Mouse (Mus musculus) heart, adult 2 months (tissue): Measurements from ENCODE around the gene Ppil6.

ENCODE experiments used
- CTCF ChIP-seq: fragments of 200-600 bp; IDR thresholded peaks from 2 replicates; pipeline ENCODE4 v1.8.1; 2022; ENCODE audit warnings: antibody characterized with exemption, mild to moderate bottlenecking, moderate library complexity
- EP300 ChIP-seq: fragments of 200-500 bp; IDR thresholded peaks from 2 replicates; pipeline ENCODE4 v1.6.1; 2011; ENCODE audit warnings: low read depth, low read length, control low read depth; ENCODE audit not compliant: insufficient read depth
- POLR2A ChIP-seq: fragments of 200-500 bp; IDR thresholded peaks from 2 replicates; pipeline ENCODE4 v1.6.1; 2011; ENCODE audit warnings: mild to moderate bottlenecking, low read depth, low read length, control low read depth; ENCODE audit not compliant: insufficient read depth

DNA sequence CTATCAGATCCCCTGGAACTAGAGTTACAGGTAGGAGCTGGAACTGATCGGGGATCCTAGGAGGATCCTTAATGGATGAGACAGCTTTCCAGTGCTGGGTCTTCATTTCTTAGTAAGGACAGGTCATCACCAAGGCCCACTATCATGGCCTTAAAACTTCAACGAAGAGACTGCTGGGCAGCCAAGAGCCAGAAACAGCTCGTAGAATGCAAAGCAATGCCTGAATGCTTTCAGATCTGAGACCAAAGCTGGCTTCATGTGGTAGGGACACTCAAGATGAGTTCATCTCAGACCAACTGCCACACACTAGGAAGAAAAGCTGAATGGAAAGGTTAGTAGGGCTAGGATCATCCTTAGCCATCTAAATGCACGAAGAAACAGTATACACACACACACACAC is 48.7 kb downstream of the Ppil6 start:
- TF ChIP-seq CTCF (no peak), POLR2A (no peak), EP300 (no peak)
